Mouse (Mus musculus): Measurements from ENCODE around the gene Mrpl24. TPM values are rescaled to one million over a fixed set of nuclear protein-coding genes. Genes with fewer than 3 reads are reported as not detected.

Gene Mrpl24
- polyA plus RNA-seq, 1 experiment from 2014 or later = 76.7 TPM

GRCm38 (mm10) chr3:87906981-87907857 is 12.1 kb upstream of the Mrpl24 start:
- peaks cover 31% of the 10 kb centered on the region for H3K4me1 ChIP-seq (ENCODE audit: control insufficient read depth, insufficient read depth, low read length)
- no peaks in the 10 kb centered on the region for H3K9me3 ChIP-seq (ENCODE audit: control insufficient read depth, low read length)
- peak overlapping the region; percentile 99 for H3K4me3 ChIP-seq (ENCODE audit: low read length)
- under 1% methylated on average over 27 of the region's 27 CpGs for WGBS
- peak overlapping the region; percentile 69 for H3K4me2 ChIP-seq (replicated peaks; ENCODE audit: low read depth, low read length)
- peak overlapping the region; percentile 94 for H3K27ac ChIP-seq (ENCODE audit: low read depth, low read length)
- peak overlapping the region; percentile 99 for H3K9ac ChIP-seq (ENCODE audit: low read depth, low read length)
- H3K27me3 ChIP-seq (ENCODE audit: control insufficient read depth, insufficient read depth, low read length) = no peaks in the 10 kb centered on the region
- H3K36me3 ChIP-seq (ENCODE audit: control insufficient read depth, insufficient read depth, low read length) = no peaks in the 10 kb centered on the region
- no peak for ATAC-seq (ENCODE audit: low FRiP score, low TSS enrichment)

GRCm38 (mm10) chr3:87907906-87908305 is 11.4 kb upstream of the Mrpl24 start:
- Histone ChIP-seq H3K4me2 (replicated peaks; ENCODE audit: low read depth, low read length) (peak overlapping the region; percentile 69), H3K9ac (ENCODE audit: low read depth, low read length) (peak overlapping the region; percentile 99), H3K27ac (ENCODE audit: low read depth, low read length) (peak overlapping the region; percentile 94; the same call in 1 of the 2 replicates), H3K9me3 (ENCODE audit: control insufficient read depth, low read length) (no peaks in the 10 kb centered on the region), H3K27me3 (ENCODE audit: control insufficient read depth, insufficient read depth, low read length) (no peaks in the 10 kb centered on the region), H3K36me3 (ENCODE audit: control insufficient read depth, insufficient read depth, low read length) (peaks cover under 1% of the 10 kb centered on the region; the same call in 1 of the 2 replicates), H3K4me1 (ENCODE audit: control insufficient read depth, insufficient read depth, low read length) (peaks cover 31% of the 10 kb centered on the region), H3K4me3 (ENCODE audit: low read length) (peak overlapping the region; percentile 99)
- WGBS = 0% methylated on average over 1 of the region's 1 CpGs
- no peak for ATAC-seq (ENCODE audit: low FRiP score, low TSS enrichment)

GRCm38 (mm10) chr3:87909381-87909780 is 9.9 kb upstream of the Mrpl24 start:
- Histone ChIP-seq H3K4me1 (ENCODE audit: control insufficient read depth, insufficient read depth, low read length) (peaks cover 31% of the 10 kb centered on the region), H3K36me3 (ENCODE audit: control insufficient read depth, insufficient read depth, low read length) (peaks cover 15% of the 10 kb centered on the region), H3K27ac (ENCODE audit: low read depth, low read length) (peak overlapping the region; percentile 62), H3K9ac (ENCODE audit: low read depth, low read length) (peak overlapping the region; percentile 53; the same call in 1 of the 2 replicates), H3K4me2 (replicated peaks; ENCODE audit: low read depth, low read length) (peak overlapping the region; percentile 69), H3K9me3 (ENCODE audit: control insufficient read depth, low read length) (no peaks in the 10 kb centered on the region), H3K27me3 (ENCODE audit: control insufficient read depth, insufficient read depth, low read length) (no peaks in the 10 kb centered on the region), H3K4me3 (ENCODE audit: low read length) (no peak overlapping the region)
- no peak for ATAC-seq (ENCODE audit: low FRiP score, low TSS enrichment)
- WGBS = 95% methylated on average over 2 of the region's 2 CpGs

GRCm38 (mm10) chr3:87909874-87910273 is 9.4 kb upstream of the Mrpl24 start:
- no peak for ATAC-seq (ENCODE audit: low FRiP score, low TSS enrichment)

GRCm38 (mm10) chr3:87910573-87911141 is 8.6 kb upstream of the Mrpl24 start:
- ATAC-seq (ENCODE audit: low FRiP score, low TSS enrichment) = peak; percentile 50
- WGBS = 12% methylated on average over 12 of the region's 12 CpGs
- H3K36me3 ChIP-seq (ENCODE audit: control insufficient read depth, insufficient read depth, low read length) = peaks cover 27% of the 10 kb centered on the region
- H3K4me2 ChIP-seq (replicated peaks; ENCODE audit: low read depth, low read length) = peak overlapping the region; percentile 69
- peak overlapping the region; percentile 36 for H3K4me3 ChIP-seq (ENCODE audit: low read length)
- H3K9ac ChIP-seq (ENCODE audit: low read depth, low read length) = peak overlapping the region; percentile 53; the same call in 1 of the 2 replicates
- H3K27ac ChIP-seq (ENCODE audit: low read depth, low read length) = peak overlapping the region; percentile 83
- no peaks in the 10 kb centered on the region for H3K27me3 ChIP-seq (ENCODE audit: control insufficient read depth, insufficient read depth, low read length)
- H3K9me3 ChIP-seq (ENCODE audit: control insufficient read depth, low read length) = no peaks in the 10 kb centered on the region
- peaks cover 31% of the 10 kb centered on the region for H3K4me1 ChIP-seq (ENCODE audit: control insufficient read depth, insufficient read depth, low read length)

More at GRCm38 (mm10) chr3:87909874-87910273, 9.4 kb upstream of the Mrpl24 start:
- no peaks in the 10 kb centered on the region for H3K27me3 ChIP-seq (ENCODE audit: control insufficient read depth, insufficient read depth, low read length)
- peak overlapping the region; percentile 36 for H3K4me3 ChIP-seq (ENCODE audit: low read length)
- peak overlapping the region; percentile 83 for H3K27ac ChIP-seq (ENCODE audit: low read depth, low read length)
- peaks cover 20% of the 10 kb centered on the region for H3K36me3 ChIP-seq (ENCODE audit: control insufficient read depth, insufficient read depth, low read length)
- peak overlapping the region; percentile 69 for H3K4me2 ChIP-seq (replicated peaks; ENCODE audit: low read depth, low read length)
- WGBS = 9% methylated on average over 4 of the region's 4 CpGs
- peaks cover 31% of the 10 kb centered on the region for H3K4me1 ChIP-seq (ENCODE audit: control insufficient read depth, insufficient read depth, low read length)
- peak overlapping the region; percentile 53; the same call in 1 of the 2 replicates for H3K9ac ChIP-seq (ENCODE audit: low read depth, low read length)
- no peaks in the 10 kb centered on the region for H3K9me3 ChIP-seq (ENCODE audit: control insufficient read depth, low read length)

GRCm38 (mm10) chr3:87913491-87913890 is 5.8 kb upstream of the Mrpl24 start:
- H3K4me1 ChIP-seq (ENCODE audit: control insufficient read depth, insufficient read depth, low read length) = peaks cover 21% of the 10 kb centered on the region
- peaks cover 45% of the 10 kb centered on the region for H3K36me3 ChIP-seq (ENCODE audit: control insufficient read depth, insufficient read depth, low read length)
- 81% methylated on average over 7 of the region's 7 CpGs for WGBS
- no peak for ATAC-seq (ENCODE audit: low FRiP score, low TSS enrichment)
- H3K9ac ChIP-seq (ENCODE audit: low read depth, low read length) = no peak overlapping the region
- no peaks in the 10 kb centered on the region for H3K9me3 ChIP-seq (ENCODE audit: control insufficient read depth, low read length)
- no peak overlapping the region for H3K4me2 ChIP-seq (replicated peaks; ENCODE audit: low read depth, low read length)
- H3K4me3 ChIP-seq (ENCODE audit: low read length) = no peak overlapping the region
- no peaks in the 10 kb centered on the region for H3K27me3 ChIP-seq (ENCODE audit: control insufficient read depth, insufficient read depth, low read length)
- no peak overlapping the region for H3K27ac ChIP-seq (ENCODE audit: low read depth, low read length)

- 96% methylated on average over 10 of the region's 10 CpGs for WGBS
- peaks cover 45% of the 10 kb centered on the region for H3K36me3 ChIP-seq (ENCODE audit: control insufficient read depth, insufficient read depth, low read length)
- no peak for ATAC-seq (ENCODE audit: low FRiP score, low TSS enrichment)
These were observed 5.4 kb upstream of the Mrpl24 start for GRCm38 (mm10) chr3:87913891-87914290.

GRCm38 (mm10) chr3:87916990-87917389 is 2.3 kb upstream of the Mrpl24 start:
- H3K9ac ChIP-seq (ENCODE audit: low read depth, low read length) = no peak overlapping the region
- H3K4me3 ChIP-seq (ENCODE audit: low read length) = no peak overlapping the region
- no peak for ATAC-seq (ENCODE audit: low FRiP score, low TSS enrichment)
- no peaks in the 10 kb centered on the region for H3K27me3 ChIP-seq (ENCODE audit: control insufficient read depth, insufficient read depth, low read length)
- 84% methylated on average over 1 of the region's 1 CpGs for WGBS
- no peak overlapping the region for H3K27ac ChIP-seq (ENCODE audit: low read depth, low read length)
- H3K4me2 ChIP-seq (replicated peaks; ENCODE audit: low read depth, low read length) = no peak overlapping the region
- peaks cover 51% of the 10 kb centered on the region for H3K36me3 ChIP-seq (ENCODE audit: control insufficient read depth, insufficient read depth, low read length)
- no peaks in the 10 kb centered on the region for H3K4me1 ChIP-seq (ENCODE audit: control insufficient read depth, insufficient read depth, low read length)
- no peaks in the 10 kb centered on the region for H3K9me3 ChIP-seq (ENCODE audit: control insufficient read depth, low read length)

More at GRCm38 (mm10) chr3:87913891-87914290, 5.4 kb upstream of the Mrpl24 start:
- Histone ChIP-seq H3K9me3 (ENCODE audit: control insufficient read depth, low read length) (no peaks in the 10 kb centered on the region), H3K4me2 (replicated peaks; ENCODE audit: low read depth, low read length) (no peak overlapping the region), H3K27ac (ENCODE audit: low read depth, low read length) (no peak overlapping the region), H3K27me3 (ENCODE audit: control insufficient read depth, insufficient read depth, low read length) (no peaks in the 10 kb centered on the region), H3K9ac (ENCODE audit: low read depth, low read length) (no peak overlapping the region), H3K4me3 (ENCODE audit: low read length) (no peak overlapping the region), H3K4me1 (ENCODE audit: control insufficient read depth, insufficient read depth, low read length) (peaks cover 17% of the 10 kb centered on the region)

- WGBS = 91% methylated on average over 1 of the region's 1 CpGs
- no peak overlapping the region for H3K4me2 ChIP-seq (replicated peaks; ENCODE audit: low read depth, low read length)
- H3K4me3 ChIP-seq (ENCODE audit: low read length) = no peak overlapping the region
- no peaks in the 10 kb centered on the region for H3K9me3 ChIP-seq (ENCODE audit: control insufficient read depth, low read length)
- H3K9ac ChIP-seq (ENCODE audit: low read depth, low read length) = no peak overlapping the region
- H3K27me3 ChIP-seq (ENCODE audit: control insufficient read depth, insufficient read depth, low read length) = no peaks in the 10 kb centered on the region
- no peak for ATAC-seq (ENCODE audit: low FRiP score, low TSS enrichment)
- no peak overlapping the region for H3K27ac ChIP-seq (ENCODE audit: low read depth, low read length)
- H3K4me1 ChIP-seq (ENCODE audit: control insufficient read depth, insufficient read depth, low read length) = no peaks in the 10 kb centered on the region
- peaks cover 60% of the 10 kb centered on the region for H3K36me3 ChIP-seq (ENCODE audit: control insufficient read depth, insufficient read depth, low read length)
These were observed 755 bp upstream of the Mrpl24 start for GRCm38 (mm10) chr3:87918551-87918950.
